Mouse (Mus musculus): ENCODE results near the gene Ergic1. TPM values are rescaled to one million over a fixed set of nuclear protein-coding genes. Genes with fewer than 3 reads are reported as not detected.
A peak's percentile ranks its signal among the peaks of the same experiment; 100 is the strongest.

Gene Ergic1
- total RNA-seq (2021), result 10 to 100 TPM; 53.6 to 59.4 TPM
- 64.4 and 84.3 TPM in 2 replicates for polyA plus RNA-seq (2012; rRNA removed)
- long read RNA-seq, transcript Ergic1-206 (10 exons, 2,754 nt), result major isoform, 12 of 19 reads
- long read RNA-seq, partial matches to known transcripts, result 1 of 19 reads
- long read RNA-seq, other reads (novel, unspliced or antisense), result 6 of 19 reads

DNA sequence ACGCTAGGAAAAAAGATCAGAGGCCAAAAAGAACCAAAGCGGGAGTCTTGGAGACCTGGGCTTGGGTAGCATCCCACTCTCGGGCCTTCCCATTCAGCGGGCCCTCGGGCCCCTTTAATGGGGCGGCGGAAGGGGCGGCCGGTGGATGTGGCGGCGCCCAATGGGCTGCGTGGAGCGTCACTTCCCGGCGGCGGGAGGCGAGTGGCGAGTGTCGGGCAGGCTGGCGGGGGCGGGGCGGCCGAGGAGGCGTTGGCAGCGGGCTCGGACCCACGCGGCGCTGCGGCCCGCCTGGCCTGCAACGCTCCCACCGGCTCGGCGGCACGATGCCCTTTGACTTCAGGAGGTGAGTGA is at the start of gene Ergic1:
Gene Ergic1 (plus strand): TSS at position 200 of the 351 bp plus-strand sequence.
- H3K9ac ChIP-seq (ENCODE audit: low read depth, low read length), result peak within 1 kb of the TSS; percentile 84
- WGBS, result under 1% methylated on average over 33 of the region's 36 CpGs
- DNase-seq, result peak; percentile 94 to 95
- TF ChIP-seq EP300 (IDR thresholded peaks at IDR 0.05; ENCODE audit: insufficient read depth, low read depth, low read length), result 0 out of 2 replicates have a peak, but pooled peaks have one; percentile 25
- TF ChIP-seq POLR2A (IDR thresholded peaks at IDR 0.05; ENCODE audit: insufficient read depth, low read depth, low read length), result peak; percentile 49; the same call in 1 of the 2 replicates
- no peak for TF ChIP-seq CTCF (IDR thresholded peaks at IDR 0.05)
- peak within 1 kb of the TSS; percentile 82 for H3K4me3 ChIP-seq
- peaks cover 11% of the 10 kb centered on the region for H3K79me2 ChIP-seq (replicated peaks; ENCODE audit: control insufficient read depth, insufficient read depth, low read length)
- intact Hi-C loops (cut with DNase I), result no loop called here
- no peaks in the 10 kb centered on the region for H3K27me3 ChIP-seq (ENCODE audit: control insufficient read depth, insufficient read depth, low read length)
- H3K27ac ChIP-seq, result peak within 1 kb of the TSS; percentile 86
- H3K4me1 ChIP-seq (ENCODE audit: control insufficient read depth, insufficient read depth, low read length), result peaks cover 5% of the 10 kb centered on the region
- H3K36me3 ChIP-seq (ENCODE audit: control insufficient read depth, insufficient read depth, low read length), result no peaks in the 10 kb centered on the region

DNA sequence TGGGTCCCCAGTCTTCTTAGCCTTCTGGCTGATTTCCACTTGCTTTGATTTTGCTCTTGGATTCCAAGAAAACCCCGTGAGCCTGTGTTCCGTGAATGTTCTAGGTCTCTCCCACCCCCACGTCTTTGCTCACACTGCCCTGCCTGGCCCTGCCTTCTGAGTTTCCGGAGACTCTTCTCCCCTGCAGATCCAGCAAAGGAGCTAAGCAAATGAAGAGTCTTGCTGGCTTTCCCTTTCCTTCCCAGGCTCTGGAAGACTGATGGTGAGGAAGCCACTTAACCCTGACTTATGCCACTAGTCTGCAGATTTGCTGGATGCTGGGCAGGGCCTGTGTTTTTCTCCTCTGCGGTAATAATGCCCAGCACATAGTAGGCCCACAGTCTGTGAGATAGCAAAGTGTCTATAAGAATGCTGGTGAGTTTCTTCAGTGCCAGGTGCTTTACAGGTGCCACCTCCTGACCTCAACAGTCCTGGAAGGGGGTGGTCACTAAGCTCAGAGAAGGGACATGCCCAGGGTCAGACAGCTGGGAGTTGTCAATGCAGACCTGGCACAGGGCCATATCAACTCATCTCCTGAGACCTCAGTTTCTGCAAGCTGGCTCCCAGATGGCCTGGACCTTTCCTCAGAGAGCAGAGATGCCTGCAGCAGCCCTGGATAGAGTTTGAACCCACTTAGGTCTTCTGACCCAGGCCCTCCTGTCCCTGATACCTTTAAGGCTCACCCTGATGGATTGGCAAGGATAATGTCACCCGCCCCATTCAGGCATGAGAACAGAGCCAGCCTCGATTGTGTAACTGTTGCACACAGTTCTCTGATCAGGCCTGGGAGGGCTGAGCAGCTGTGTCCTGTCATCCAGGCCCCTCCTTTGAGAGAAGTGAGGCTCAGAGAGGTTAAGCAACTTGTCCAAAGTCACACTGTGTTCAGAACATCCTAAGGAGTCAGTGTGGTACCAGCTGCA is 49.2 kb upstream of the Ergic1 start:
- intact Hi-C loops (cut with DNase I), result no loop called here
- 49% methylated on average over 7 of the region's 7 CpGs for WGBS
- TF ChIP-seq EP300 (IDR thresholded peaks at IDR 0.05; ENCODE audit: insufficient read depth, low read depth, low read length) (peak; percentile 82; the same call in 1 of the 2 replicates), POLR2A (IDR thresholded peaks at IDR 0.05; ENCODE audit: insufficient read depth, low read depth, low read length) (no peak), CTCF (IDR thresholded peaks at IDR 0.05) (no peak)
- Histone ChIP-seq H3K27ac (peak overlapping the region; percentile 63), H3K9ac (ENCODE audit: low read depth, low read length) (no peak overlapping the region), H3K27me3 (ENCODE audit: control insufficient read depth, insufficient read depth, low read length) (no peaks in the 10 kb centered on the region), H3K4me3 (no peak overlapping the region), H3K4me1 (ENCODE audit: control insufficient read depth, insufficient read depth, low read length) (peaks cover 32% of the 10 kb centered on the region), H3K79me2 (replicated peaks; ENCODE audit: control insufficient read depth, insufficient read depth, low read length) (no peaks in the 10 kb centered on the region; the same call in none of the 2 replicates), H3K36me3 (ENCODE audit: control insufficient read depth, insufficient read depth, low read length) (0 out of 2 replicates have a peak, but pooled peaks cover 2% of the 10 kb centered on the region)
- peak; percentile 74 to 83 for DNase-seq

DNA sequence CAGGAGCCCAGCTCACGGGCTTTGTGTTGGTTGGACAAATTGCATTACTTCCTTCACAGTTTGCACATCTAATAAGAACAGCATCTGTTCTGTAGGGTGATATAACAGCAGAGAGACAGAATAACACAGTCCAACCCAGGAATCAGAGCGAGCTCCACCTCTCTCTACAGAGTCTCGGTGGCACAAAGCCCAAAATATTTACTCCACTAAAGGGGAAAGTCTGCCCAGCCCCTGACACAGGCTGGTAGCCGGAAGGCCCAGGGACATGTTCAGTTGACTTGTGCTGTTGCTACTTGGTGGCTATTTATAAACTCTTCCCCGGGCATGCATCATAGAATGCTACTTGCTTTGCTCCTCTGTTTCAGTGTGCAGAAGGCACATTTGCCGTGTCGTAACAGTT is 48.3 kb upstream of the Ergic1 start:
- intact Hi-C loops (cut with DNase I), result no loop called here
- DNase-seq, result peak; percentile 29 to 41
- peaks cover 32% of the 10 kb centered on the region for H3K4me1 ChIP-seq (ENCODE audit: control insufficient read depth, insufficient read depth, low read length)
- H3K27ac ChIP-seq, result peak overlapping the region; percentile 63
- H3K9ac ChIP-seq (ENCODE audit: low read depth, low read length), result no peak overlapping the region
- 26% methylated on average over 7 of the region's 7 CpGs for WGBS
- H3K79me2 ChIP-seq (replicated peaks; ENCODE audit: control insufficient read depth, insufficient read depth, low read length), result no peaks in the 10 kb centered on the region; the same call in 1 of the 2 replicates
- no peak overlapping the region for H3K4me3 ChIP-seq
- TF ChIP-seq POLR2A (IDR thresholded peaks at IDR 0.05; ENCODE audit: insufficient read depth, low read depth, low read length) (no peak), EP300 (IDR thresholded peaks at IDR 0.05; ENCODE audit: insufficient read depth, low read depth, low read length) (no peak), CTCF (IDR thresholded peaks at IDR 0.05) (no peak)
- no peaks in the 10 kb centered on the region for H3K27me3 ChIP-seq (ENCODE audit: control insufficient read depth, insufficient read depth, low read length)
- H3K36me3 ChIP-seq (ENCODE audit: control insufficient read depth, insufficient read depth, low read length), result 0 out of 2 replicates have a peak, but pooled peaks cover 2% of the 10 kb centered on the region

- Histone ChIP-seq H3K4me3 (no peak overlapping the region), H3K79me2 (replicated peaks; ENCODE audit: control insufficient read depth, insufficient read depth, low read length) (no peaks in the 10 kb centered on the region), H3K27me3 (ENCODE audit: control insufficient read depth, insufficient read depth, low read length) (no peaks in the 10 kb centered on the region), H3K27ac (peak overlapping the region; percentile 63), H3K9ac (ENCODE audit: low read depth, low read length) (no peak overlapping the region), H3K4me1 (ENCODE audit: control insufficient read depth, insufficient read depth, low read length) (peaks cover 32% of the 10 kb centered on the region), H3K36me3 (ENCODE audit: control insufficient read depth, insufficient read depth, low read length) (0 out of 2 replicates have a peak, but pooled peaks cover 2% of the 10 kb centered on the region)
- peak in 1 of 2 experiments; percentile 25 for DNase-seq
- no peak for TF ChIP-seq CTCF (IDR thresholded peaks at IDR 0.05)
- TF ChIP-seq EP300 (IDR thresholded peaks at IDR 0.05; ENCODE audit: insufficient read depth, low read depth, low read length), result no peak
- TF ChIP-seq POLR2A (IDR thresholded peaks at IDR 0.05; ENCODE audit: insufficient read depth, low read depth, low read length), result no peak
- intact Hi-C loops (cut with DNase I), result loop anchor here (2.0 kb wide), 1 partner anchor 15 kb away; no protein-coding TSS in a partner anchor
- 74% methylated on average over 6 of the region's 6 CpGs for WGBS
These were observed 47.6 kb upstream of the Ergic1 start for GRCm38 (mm10) chr17:26513459-26514290.

DNA sequence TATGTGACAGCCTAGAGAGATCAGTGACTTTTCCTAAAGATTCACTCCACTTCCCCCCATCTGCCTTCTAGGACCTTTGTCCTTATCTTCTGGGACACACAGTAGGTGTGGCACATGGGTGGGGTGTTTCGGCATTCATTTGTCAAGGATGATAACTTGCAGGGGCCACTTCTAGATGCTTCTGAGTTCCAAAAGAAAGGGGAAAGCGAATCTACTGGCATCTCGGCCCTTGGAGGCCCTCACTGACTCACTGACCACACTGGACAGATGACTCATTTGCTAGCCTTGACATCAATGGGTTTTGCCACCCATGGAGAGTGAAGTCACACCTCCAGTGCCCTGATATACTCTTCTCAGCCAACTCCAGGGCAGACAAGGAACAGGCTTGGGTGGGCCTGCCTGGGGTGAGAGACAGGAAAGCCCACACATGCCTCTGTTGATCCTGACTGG is 46.7 kb upstream of the Ergic1 start:
- H3K36me3 ChIP-seq (ENCODE audit: control insufficient read depth, insufficient read depth, low read length), result 0 out of 2 replicates have a peak, but pooled peaks cover 2% of the 10 kb centered on the region
- H3K79me2 ChIP-seq (replicated peaks; ENCODE audit: control insufficient read depth, insufficient read depth, low read length), result no peaks in the 10 kb centered on the region
- intact Hi-C loops (cut with DNase I), result loop anchor here (2.0 kb wide), 1 partner anchor 14 kb away; no protein-coding TSS in a partner anchor
- no peak overlapping the region for H3K9ac ChIP-seq (ENCODE audit: low read depth, low read length)
- no peaks in the 10 kb centered on the region for H3K27me3 ChIP-seq (ENCODE audit: control insufficient read depth, insufficient read depth, low read length)
- H3K27ac ChIP-seq, result peak overlapping the region; percentile 63
- H3K4me3 ChIP-seq, result no peak overlapping the region
- peak in 1 of 2 experiments; percentile 28 for DNase-seq
- TF ChIP-seq POLR2A (IDR thresholded peaks at IDR 0.05; ENCODE audit: insufficient read depth, low read depth, low read length), result no peak
- TF ChIP-seq EP300 (IDR thresholded peaks at IDR 0.05; ENCODE audit: insufficient read depth, low read depth, low read length), result no peak
- no peak for TF ChIP-seq CTCF (IDR thresholded peaks at IDR 0.05)
- 65% methylated on average over 3 of the region's 3 CpGs for WGBS
- H3K4me1 ChIP-seq (ENCODE audit: control insufficient read depth, insufficient read depth, low read length), result peaks cover 28% of the 10 kb centered on the region

Data from heart, adult 2 months (tissue).